Mouse (Mus musculus): ENCODE data around the gene Dnajc12. TPM values are rescaled to one million over a fixed set of nuclear protein-coding genes. Genes with fewer than 3 reads are reported as not detected.

Gene Dnajc12
- polyA plus RNA-seq, 1 experiment = 1.9 TPM

- no peaks in the 10 kb centered on the region for H3K4me1 ChIP-seq (ENCODE audit: control insufficient read depth, insufficient read depth, low read length)
- 70% methylated on average over 4 of the region's 4 CpGs for WGBS
- no peak overlapping the region for H3K4me3 ChIP-seq (replicated peaks; ENCODE audit: control insufficient read depth, low read depth, low read length)
- no peak for TF ChIP-seq CTCF (IDR thresholded peaks at IDR 0.05; ENCODE audit: control insufficient read depth, insufficient read depth, low read length)
- no peak for TF ChIP-seq POLR2A (IDR thresholded peaks at IDR 0.05; ENCODE audit: borderline replicate concordance, control insufficient read depth, low read depth, low read length)
- H3K27ac ChIP-seq (ENCODE audit: control insufficient read depth, insufficient read depth, low read depth, low read length, poor library complexity) = no peak overlapping the region
Observed at GRCm38 (mm10) chr10:63453926-63454325, 71.7 kb downstream of the Dnajc12 start.

GRCm38 (mm10) chr10:63455110-63455878 lies 73.1 kb downstream of the Dnajc12 start:
- Histone ChIP-seq H3K4me1 (ENCODE audit: control insufficient read depth, insufficient read depth, low read length) (no peaks in the 10 kb centered on the region), H3K27ac (ENCODE audit: control insufficient read depth, insufficient read depth, low read depth, low read length, poor library complexity) (no peak overlapping the region), H3K4me3 (replicated peaks; ENCODE audit: control insufficient read depth, low read depth, low read length) (no peak overlapping the region)
- TF ChIP-seq POLR2A (IDR thresholded peaks at IDR 0.05; ENCODE audit: borderline replicate concordance, control insufficient read depth, low read depth, low read length) (no peak), CTCF (IDR thresholded peaks at IDR 0.05; ENCODE audit: control insufficient read depth, insufficient read depth, low read length) (no peak)
- WGBS = 23% methylated on average over 8 of the region's 8 CpGs

GRCm38 (mm10) chr10:63457292-63458128 lies 75.3 kb downstream of the Dnajc12 start:
- no peaks in the 10 kb centered on the region for H3K4me1 ChIP-seq (ENCODE audit: control insufficient read depth, insufficient read depth, low read length)
- H3K27ac ChIP-seq (ENCODE audit: control insufficient read depth, insufficient read depth, low read depth, low read length, poor library complexity) = no peak overlapping the region
- TF ChIP-seq POLR2A (IDR thresholded peaks at IDR 0.05; ENCODE audit: borderline replicate concordance, control insufficient read depth, low read depth, low read length) (no peak), CTCF (IDR thresholded peaks at IDR 0.05; ENCODE audit: control insufficient read depth, insufficient read depth, low read length) (no peak)
- 78% methylated on average over 17 of the region's 17 CpGs for WGBS
- no peak overlapping the region for H3K4me3 ChIP-seq (replicated peaks; ENCODE audit: control insufficient read depth, low read depth, low read length)

Other genes with a start within 250 kb of the Dnajc12 start
- gene Mypn, start 178.5 kb upstream of the Dnajc12 start, polyA plus RNA-seq (2011; ENCODE audit: insufficient read depth, insufficient read length, low replicate concordance, missing spikeins) = 0.31 TPM in 1 of 2 replicates, not detected in the other
- gene Herc4, start 138.6 kb upstream of the Dnajc12 start, polyA plus RNA-seq (2011; ENCODE audit: insufficient read depth, insufficient read length, low replicate concordance, missing spikeins) = 29.9 and 76.5 TPM in 2 replicates
- 11.9 and 19.4 TPM in 2 replicates for gene Sirt1, start 739 bp upstream of the Dnajc12 start, polyA plus RNA-seq (2011; ENCODE audit: insufficient read depth, insufficient read length, low replicate concordance, missing spikeins)
- not detected in 2 replicates for gene Gm7075, start 39.3 kb downstream of the Dnajc12 start, polyA plus RNA-seq (2011; ENCODE audit: insufficient read depth, insufficient read length, low replicate concordance, missing spikeins)
- 1.2 TPM in 1 of 2 replicates, not detected in the other for gene Ctnna3, start 47.7 kb downstream of the Dnajc12 start, polyA plus RNA-seq (2011; ENCODE audit: insufficient read depth, insufficient read length, low replicate concordance, missing spikeins)